Mouse (Mus musculus) hindbrain, embryonic 10.5 days (tissue): ENCODE measurements around the gene Sipa1l3. TPM values are rescaled to one million over a fixed set of nuclear protein-coding genes. Genes with fewer than 3 reads are reported as not detected.

Experiments used
- DNase-seq: peaks from one replicate; pipeline ENCODE4 v3.0.0-alpha.2; 2017; ENCODE audit warnings: low spot score
- H3K27ac ChIP-seq: fragments of 300-500 bp; sonication (generic); 2 replicates; pipeline ENCODE4 v1.5.1; 2016; ENCODE audit warnings: mild to moderate bottlenecking, moderate library complexity
- H3K27me3 ChIP-seq: fragments of 300-500 bp; sonication (generic); 2 replicates; pipeline ENCODE4 v1.6.1; 2016; ENCODE audit warnings: mild to moderate bottlenecking; ENCODE audit not compliant: poor library complexity, insufficient read depth, severe bottlenecking
- H3K36me3 ChIP-seq: fragments of 300-500 bp; sonication (generic); 2 replicates; pipeline ENCODE4 v1.6.1; 2016; ENCODE audit warnings: mild to moderate bottlenecking, moderate library complexity
- H3K4me1 ChIP-seq: fragments of 300-500 bp; sonication (generic); replicated peaks from 2 replicates; pipeline ENCODE4 v1.6.1; 2016; ENCODE audit warnings: mild to moderate bottlenecking
- H3K4me3 ChIP-seq: fragments of 300-500 bp; sonication (generic); 2 replicates; pipeline ENCODE4 v1.5.1; 2016; ENCODE audit warnings: mild to moderate bottlenecking, moderate library complexity
- H3K9me3 ChIP-seq: fragments of 300-500 bp; sonication (generic); 2 replicates; pipeline ENCODE4 v1.6.1; 2016; ENCODE audit warnings: mild to moderate bottlenecking, moderate library complexity
- WGBS: fragments of 180-500 bp; shearing (Covaris S2); methylation state at CpG from one replicate; pipeline ENCODE4 v1.1.7; 2016; 5-methylcytosine and 5-hydroxymethylcytosine counted together
- polyA plus RNA-seq: library from polyadenylated mRNA; unstranded; fragments of >200 nt; fragmentation: Nextera tagmentation; extraction: Ambion mirVana; gene quantifications from 2 replicates; pipeline ENCODE4 v1.2.1, GENCODE M21; 2016

Sipa1l3 gene
- polyA plus RNA-seq, 1 experiment from 2014 or later, result 9.7 TPM

DNA sequence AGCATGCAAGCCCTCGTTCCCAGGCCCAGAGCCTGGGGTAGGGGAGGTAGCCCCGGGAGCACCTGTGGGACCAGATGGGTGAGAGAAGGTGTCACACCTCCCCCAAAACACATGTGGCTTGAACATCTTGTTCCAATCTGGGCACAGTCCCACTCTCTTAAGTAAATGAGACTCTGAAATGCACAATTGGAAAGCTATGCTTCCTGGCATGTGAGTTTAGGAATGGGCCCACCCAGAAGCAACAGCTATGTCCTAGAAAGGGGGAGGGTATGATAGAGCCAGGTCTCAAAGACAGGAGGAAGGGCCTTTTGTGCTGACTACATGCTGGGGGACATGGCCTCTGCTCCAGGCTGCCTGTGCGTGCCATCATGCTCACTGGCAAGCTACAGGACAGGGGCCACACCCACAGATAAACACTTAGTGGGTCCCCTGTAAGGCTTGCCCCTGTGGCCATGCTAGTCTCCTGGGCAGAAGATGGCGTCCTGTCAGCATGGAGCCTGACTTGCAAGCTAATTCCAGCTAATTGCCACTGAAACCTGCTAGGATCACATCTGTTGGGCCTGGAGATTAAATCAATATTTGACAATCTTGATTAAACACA lies 107.1 kb downstream of the Sipa1l3 start:
- 57% methylated on average over 4 of the region's 4 CpGs for WGBS
- peak overlapping the region; percentile 40; the same call in 1 of the 2 replicates for H3K27ac ChIP-seq
- H3K9me3 ChIP-seq, result no peaks in the 10 kb centered on the region
- peaks cover 35% of the 10 kb centered on the region for H3K4me1 ChIP-seq
- no peaks in the 10 kb centered on the region for H3K36me3 ChIP-seq
- DNase-seq, result peak; percentile 29
- H3K4me3 ChIP-seq, result no peak overlapping the region
- no peaks in the 10 kb centered on the region for H3K27me3 ChIP-seq

DNA sequence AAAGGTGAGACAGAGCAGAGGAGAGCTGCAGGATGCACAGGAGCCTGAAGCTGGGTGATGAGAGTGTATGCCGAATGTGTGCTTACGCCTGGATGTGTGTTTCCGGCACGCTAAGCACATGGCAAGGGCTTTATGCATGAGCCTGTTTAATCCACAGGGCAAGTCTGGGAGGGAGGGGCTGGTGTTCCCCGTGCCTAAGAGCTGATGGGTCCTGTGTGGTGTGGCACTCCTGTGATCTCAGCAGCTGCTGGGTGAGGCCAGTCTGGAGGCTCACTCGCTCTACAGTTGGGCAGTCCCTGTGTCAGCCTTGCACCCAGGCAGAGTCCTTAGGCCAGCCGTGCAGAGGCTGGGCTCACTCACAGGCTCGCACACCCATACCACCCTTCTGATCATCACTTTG lies 108.0 kb downstream of the Sipa1l3 start:
- DNase-seq, result no peak
- Histone ChIP-seq H3K4me3 (no peak overlapping the region), H3K27ac (peak overlapping the region; percentile 40; the same call in 1 of the 2 replicates), H3K9me3 (no peaks in the 10 kb centered on the region), H3K4me1 (peaks cover 35% of the 10 kb centered on the region), H3K27me3 (no peaks in the 10 kb centered on the region), H3K36me3 (no peaks in the 10 kb centered on the region)
- WGBS, result 86% methylated on average over 8 of the region's 8 CpGs

- H3K9me3 ChIP-seq, result 0 out of 2 replicates have a peak, but pooled peaks cover 4% of the 10 kb centered on the region
- no peaks in the 10 kb centered on the region for H3K27me3 ChIP-seq
- DNase-seq, result no peak
- H3K36me3 ChIP-seq, result no peaks in the 10 kb centered on the region
- WGBS, result 86% methylated on average over 4 of the region's 4 CpGs
- no peak overlapping the region for H3K27ac ChIP-seq
- H3K4me3 ChIP-seq, result no peak overlapping the region
- peaks cover 20% of the 10 kb centered on the region for H3K4me1 ChIP-seq
Measured at GRCm38 (mm10) chr7:29406855-29407254, 111.6 kb downstream of the Sipa1l3 start.

DNA sequence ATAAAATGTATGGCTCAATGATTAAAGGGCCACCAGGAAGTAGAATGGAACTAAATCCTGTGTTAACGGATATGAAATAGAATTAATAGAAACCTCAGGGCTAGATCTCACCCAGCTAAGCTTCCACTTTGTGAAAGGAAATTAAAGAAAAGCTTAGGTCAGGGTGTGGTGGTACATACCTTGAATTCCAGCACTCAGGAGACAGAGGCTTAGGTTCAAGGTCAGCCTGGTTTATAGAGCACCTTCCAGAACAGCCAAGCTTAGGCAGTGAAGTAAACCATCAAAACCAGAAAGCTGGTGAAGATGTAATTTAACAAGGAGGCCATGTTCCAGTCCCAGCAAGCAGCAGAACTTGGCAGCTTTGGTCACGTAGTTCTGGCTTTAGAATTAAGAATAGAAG lies 114.3 kb downstream of the Sipa1l3 start:
- H3K4me3 ChIP-seq, result no peak overlapping the region
- 92% methylated on average over 2 of the region's 2 CpGs for WGBS
- peaks cover 2% of the 10 kb centered on the region; the same call in 1 of the 2 replicates for H3K4me1 ChIP-seq
- DNase-seq, result no peak
- no peak overlapping the region for H3K27ac ChIP-seq
- H3K27me3 ChIP-seq, result no peaks in the 10 kb centered on the region
- 0 out of 2 replicates have a peak, but pooled peaks cover 4% of the 10 kb centered on the region for H3K9me3 ChIP-seq
- H3K36me3 ChIP-seq, result peaks cover 20% of the 10 kb centered on the region

GRCm38 (mm10) chr7:29402015-29402414 lies 116.4 kb downstream of the Sipa1l3 start:
- Histone ChIP-seq H3K9me3 (0 out of 2 replicates have a peak, but pooled peaks cover 4% of the 10 kb centered on the region), H3K36me3 (peaks cover 37% of the 10 kb centered on the region), H3K27me3 (no peaks in the 10 kb centered on the region), H3K4me3 (no peak overlapping the region), H3K27ac (no peak overlapping the region), H3K4me1 (no peaks in the 10 kb centered on the region; the same call in 1 of the 2 replicates)
- 91% methylated on average over 4 of the region's 4 CpGs for WGBS
- DNase-seq, result no peak

GRCm38 (mm10) chr7:29400451-29400850 lies 118.0 kb downstream of the Sipa1l3 start:
- no peak overlapping the region for H3K27ac ChIP-seq
- H3K4me1 ChIP-seq, result no peaks in the 10 kb centered on the region
- no peak overlapping the region for H3K4me3 ChIP-seq
- peaks cover 52% of the 10 kb centered on the region for H3K36me3 ChIP-seq
- WGBS, result 93% methylated on average over 8 of the region's 8 CpGs
- DNase-seq, result no peak
- no peaks in the 10 kb centered on the region for H3K27me3 ChIP-seq
- 0 out of 2 replicates have a peak, but pooled peaks cover 4% of the 10 kb centered on the region for H3K9me3 ChIP-seq

- Histone ChIP-seq H3K4me3 (no peak overlapping the region), H3K27ac (no peak overlapping the region), H3K4me1 (no peaks in the 10 kb centered on the region), H3K27me3 (no peaks in the 10 kb centered on the region), H3K9me3 (0 out of 2 replicates have a peak, but pooled peaks cover 4% of the 10 kb centered on the region), H3K36me3 (peaks cover 66% of the 10 kb centered on the region)
- 93% methylated on average over 9 of the region's 9 CpGs for WGBS
- DNase-seq, result no peak
Measured at GRCm38 (mm10) chr7:29399056-29399455, 119.4 kb downstream of the Sipa1l3 start.

GRCm38 (mm10) chr7:29397486-29397885 lies 121.0 kb downstream of the Sipa1l3 start:
- no peaks in the 10 kb centered on the region for H3K27me3 ChIP-seq
- WGBS, result 91% methylated on average over 3 of the region's 3 CpGs
- H3K27ac ChIP-seq, result no peak overlapping the region
- H3K4me1 ChIP-seq, result no peaks in the 10 kb centered on the region
- no peaks in the 10 kb centered on the region for H3K9me3 ChIP-seq
- DNase-seq, result no peak
- no peak overlapping the region for H3K4me3 ChIP-seq
- H3K36me3 ChIP-seq, result peaks cover 76% of the 10 kb centered on the region

GRCm38 (mm10) chr7:29396943-29397340 lies 121.5 kb downstream of the Sipa1l3 start:
- Histone ChIP-seq H3K27me3 (no peaks in the 10 kb centered on the region), H3K36me3 (peaks cover 77% of the 10 kb centered on the region), H3K4me3 (no peak overlapping the region), H3K4me1 (0 out of 2 replicates have a peak, but pooled peaks cover 5% of the 10 kb centered on the region), H3K9me3 (no peaks in the 10 kb centered on the region), H3K27ac (no peak overlapping the region)
- WGBS, result 94% methylated on average over 16 of the region's 16 CpGs
- no peak for DNase-seq

DNA sequence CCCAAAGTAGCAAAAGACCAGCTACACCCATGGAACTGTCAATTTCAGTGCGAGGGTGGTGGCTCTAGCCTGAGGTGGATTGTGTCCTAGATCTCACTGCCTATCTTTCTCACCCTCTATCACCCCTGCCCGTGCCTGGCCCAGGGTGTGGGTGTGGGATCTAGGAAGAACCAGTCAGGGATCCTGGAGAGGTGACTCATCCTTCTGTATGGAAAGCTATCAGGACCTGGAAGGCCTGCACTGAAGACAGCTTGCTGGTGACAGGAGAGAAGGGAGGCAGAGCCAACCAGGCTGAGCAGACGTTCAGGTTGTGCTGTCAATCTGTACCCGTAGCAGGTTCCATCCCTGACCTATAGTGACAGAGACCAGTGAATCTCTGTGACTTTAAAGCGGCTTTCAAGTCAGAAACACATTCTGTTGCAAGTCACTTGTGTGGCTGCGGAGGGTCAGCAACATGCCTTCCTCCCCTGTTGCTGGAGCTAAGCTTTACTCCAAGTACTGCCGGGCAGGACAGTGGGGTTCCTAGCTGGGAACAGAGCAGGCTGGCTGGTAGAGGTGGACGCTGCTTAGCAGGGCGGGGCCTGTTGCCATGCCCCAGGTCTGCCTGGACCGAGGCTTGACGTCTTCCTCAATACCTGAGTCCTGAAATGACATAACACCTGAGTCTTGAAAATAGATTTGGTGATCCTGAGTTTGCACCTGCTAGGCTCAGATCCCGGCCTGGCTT lies 122.1 kb downstream of the Sipa1l3 start:
- H3K27ac ChIP-seq, result no peak overlapping the region
- no peaks in the 10 kb centered on the region for H3K9me3 ChIP-seq
- 0 out of 2 replicates have a peak, but pooled peaks cover 6% of the 10 kb centered on the region for H3K4me1 ChIP-seq
- 91% methylated on average over 12 of the region's 12 CpGs for WGBS
- H3K27me3 ChIP-seq, result no peaks in the 10 kb centered on the region
- DNase-seq, result no peak
- no peak overlapping the region for H3K4me3 ChIP-seq
- H3K36me3 ChIP-seq, result peaks cover 79% of the 10 kb centered on the region

DNA sequence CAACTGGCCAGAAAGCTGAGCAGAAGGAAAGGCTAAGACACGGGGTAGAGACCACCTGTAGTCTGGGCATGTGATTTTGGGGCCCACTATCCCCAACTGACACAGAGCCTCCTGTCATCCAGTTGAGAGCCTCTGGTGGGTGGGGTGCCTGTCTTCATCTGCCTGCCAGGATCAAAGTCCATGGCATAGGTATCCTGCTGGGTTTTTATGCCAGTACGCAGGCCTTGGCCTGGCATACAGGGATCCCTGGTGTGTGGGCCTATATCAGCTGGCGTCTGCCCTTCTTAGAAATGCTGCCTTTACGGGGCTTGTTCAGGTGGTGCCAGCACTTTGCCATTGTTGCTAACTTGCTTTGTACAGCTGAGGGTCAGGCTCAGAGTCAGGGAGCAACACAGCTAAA lies 123.3 kb downstream of the Sipa1l3 start:
- Histone ChIP-seq H3K27ac (no peak overlapping the region), H3K36me3 (peaks cover 73% of the 10 kb centered on the region), H3K4me3 (no peak overlapping the region), H3K9me3 (no peaks in the 10 kb centered on the region), H3K27me3 (no peaks in the 10 kb centered on the region), H3K4me1 (0 out of 2 replicates have a peak, but pooled peaks cover 6% of the 10 kb centered on the region)
- no peak for DNase-seq
- WGBS, result 87% methylated on average over 4 of the region's 4 CpGs

DNA sequence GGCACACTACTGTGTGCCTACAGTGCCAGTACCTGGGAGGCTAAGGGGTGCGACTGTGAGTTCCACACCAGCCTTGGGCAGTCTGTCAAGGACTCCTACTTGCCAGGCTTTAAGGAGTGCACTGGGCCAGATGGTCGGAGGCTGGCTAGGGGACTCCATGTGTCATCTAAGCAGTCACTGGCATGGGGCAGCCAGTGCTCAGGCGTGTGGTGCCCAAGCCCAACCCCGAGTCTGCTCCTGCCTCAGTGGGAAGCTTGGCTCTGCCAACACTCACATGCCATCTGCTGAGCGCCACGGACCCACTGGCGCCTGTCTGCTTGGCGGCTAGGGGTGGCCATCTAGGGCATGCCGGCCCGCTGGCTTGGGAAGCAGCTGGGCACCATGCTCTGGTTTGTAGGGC lies 125.1 kb downstream of the Sipa1l3 start:
- H3K4me1 ChIP-seq, result 0 out of 2 replicates have a peak, but pooled peaks cover 6% of the 10 kb centered on the region
- no peaks in the 10 kb centered on the region for H3K9me3 ChIP-seq
- no peak for DNase-seq
- H3K27ac ChIP-seq, result no peak overlapping the region
- 94% methylated on average over 10 of the region's 10 CpGs for WGBS
- no peaks in the 10 kb centered on the region for H3K27me3 ChIP-seq
- no peak overlapping the region for H3K4me3 ChIP-seq
- peaks cover 54% of the 10 kb centered on the region for H3K36me3 ChIP-seq

- no peaks in the 10 kb centered on the region for H3K9me3 ChIP-seq
- peaks cover 55% of the 10 kb centered on the region for H3K36me3 ChIP-seq
- no peak overlapping the region for H3K27ac ChIP-seq
- no peak for DNase-seq
- H3K4me1 ChIP-seq, result 0 out of 2 replicates have a peak, but pooled peaks cover 6% of the 10 kb centered on the region
- H3K27me3 ChIP-seq, result no peaks in the 10 kb centered on the region
- WGBS, result 92% methylated on average over 3 of the region's 3 CpGs
- H3K4me3 ChIP-seq, result no peak overlapping the region
Measured at GRCm38 (mm10) chr7:29392805-29393204, 125.6 kb downstream of the Sipa1l3 start.
